Mouse (Mus musculus) hindbrain, embryonic 11.5 days (tissue): ENCODE data around the gene Llgl2. TPM values are rescaled to one million over a fixed set of nuclear protein-coding genes. Genes with fewer than 3 reads are reported as not detected.

Experiments used
- polyA plus RNA-seq: library from polyadenylated mRNA; unstranded; fragments of >200 nt; fragmentation: Nextera tagmentation; extraction: Ambion mirVana; gene quantifications from 2 replicates; pipeline ENCODE4 v1.2.1, GENCODE M21; 2014

Llgl2 gene
- polyA plus RNA-seq, 1 experiment from 2014 or later, result 3.8 TPM

Other genes with a start within 250 kb of the Llgl2 start
- 93.3 and 105 TPM in 2 replicates for gene Mrps7, start 220.1 kb upstream of the Llgl2 start, polyA plus RNA-seq
- gene Gga3, start 220.0 kb upstream of the Llgl2 start, polyA plus RNA-seq, result 24.7 and 25.1 TPM in 2 replicates
- 14.2 and 17.7 TPM in 2 replicates for gene Mif4gd, start 211.1 kb upstream of the Llgl2 start, polyA plus RNA-seq
- 24.9 and 27.1 TPM in 2 replicates for gene Slc25a19, start 195.8 kb upstream of the Llgl2 start, polyA plus RNA-seq
- gene Grb2, start 115.5 kb upstream of the Llgl2 start, polyA plus RNA-seq, result 76.7 and 79.2 TPM in 2 replicates
- gene Tmem94, start 58.6 kb upstream of the Llgl2 start, polyA plus RNA-seq, result 15.5 and 16.4 TPM in 2 replicates
- 12.2 and 12.9 TPM in 2 replicates for gene Caskin2, start 10.4 kb upstream of the Llgl2 start, polyA plus RNA-seq
- gene Tsen54, start 9.3 kb upstream of the Llgl2 start, polyA plus RNA-seq, result 17.9 and 21.3 TPM in 2 replicates
- 0.09 TPM in 1 of 2 replicates, not detected in the other for gene Myo15b, start 34.4 kb downstream of the Llgl2 start, polyA plus RNA-seq
- gene Smim5, start 75.9 kb downstream of the Llgl2 start, polyA plus RNA-seq, result 3.4 and 3.8 TPM in 2 replicates
- gene Smim6, start 88.0 kb downstream of the Llgl2 start, polyA plus RNA-seq, result 0.40 and 0.65 TPM in 2 replicates
- gene Sap30bp, start 109.2 kb downstream of the Llgl2 start, polyA plus RNA-seq, result 55.8 and 57.1 TPM in 2 replicates
- 16.0 and 19.9 TPM in 2 replicates for gene Recql5, start 109.4 kb downstream of the Llgl2 start, polyA plus RNA-seq
- 0.36 and 0.82 TPM in 2 replicates for gene Itgb4, start 150.7 kb downstream of the Llgl2 start, polyA plus RNA-seq
- 89.0 and 96.3 TPM in 2 replicates for gene Galk1, start 188.7 kb downstream of the Llgl2 start, polyA plus RNA-seq
- 2,172 and 2,203 TPM in 2 replicates for gene H3f3b, start 203.9 kb downstream of the Llgl2 start, polyA plus RNA-seq
- 25.8 and 26.9 TPM in 2 replicates for gene Unk, start 206.3 kb downstream of the Llgl2 start, polyA plus RNA-seq